Mouse (Mus musculus) limb, embryonic 14.5 days (tissue): ENCODE measurements around the gene Myl6. TPM values are rescaled to one million over a fixed set of nuclear protein-coding genes. Genes with fewer than 3 reads are reported as not detected.

Experiments used
- ATAC-seq: fragments of 200-750 bp; cut with Nextera tagmentation; 2 replicates; pipeline ENCODE4 v1.8.0; 2017; ENCODE audit warnings: low read depth, moderate number of reproducible peaks, moderate TSS enrichment; ENCODE audit not compliant: low FRiP score
- DNase-seq: peaks from one replicate; pipeline ENCODE4 v3.0.0-alpha.2; 2015; ENCODE audit warnings: low spot score
- H3K27ac ChIP-seq: fragments of 300-500 bp; sonication (generic); replicated peaks from 2 replicates; pipeline ENCODE4 v1.5.1; 2014; ENCODE audit warnings: low read depth, mild to moderate bottlenecking, low read length, moderate library complexity, mixed read lengths
- H3K27me3 ChIP-seq: fragments of 300-500 bp; sonication (generic); 2 replicates; pipeline ENCODE4 v1.6.1; 2014; ENCODE audit warnings: low read length, mixed read lengths; ENCODE audit not compliant: control insufficient read depth, insufficient read depth
- H3K36me3 ChIP-seq: fragments of 300-500 bp; sonication (generic); 2 replicates; pipeline ENCODE4 v1.6.1; 2014; ENCODE audit warnings: mild to moderate bottlenecking, low read length, moderate library complexity, mixed read lengths; ENCODE audit not compliant: control insufficient read depth, insufficient read depth
- H3K4me1 ChIP-seq: fragments of 300-500 bp; sonication (generic); 2 replicates; pipeline ENCODE4 v1.6.1; 2014; ENCODE audit warnings: antibody characterized with exemption, low read length, mixed read lengths; ENCODE audit not compliant: control insufficient read depth, insufficient read depth
- H3K4me2 ChIP-seq: fragments of 300-500 bp; sonication (generic); replicated peaks from 2 replicates; pipeline ENCODE4 v1.6.1; 2014; ENCODE audit warnings: low read depth, mild to moderate bottlenecking, low read length, moderate library complexity; ENCODE audit not compliant: severe bottlenecking
- H3K4me3 ChIP-seq: fragments of 300-500 bp; sonication (generic); replicated peaks from 2 replicates; pipeline ENCODE4 v1.5.1; 2014; ENCODE audit warnings: low read length
- H3K9ac ChIP-seq: fragments of 300-500 bp; sonication (generic); 2 replicates; pipeline ENCODE4 v1.6.1; 2014; ENCODE audit warnings: mild to moderate bottlenecking, low read depth, low read length, moderate library complexity; ENCODE audit not compliant: severe bottlenecking
- H3K9me3 ChIP-seq: fragments of 300-500 bp; sonication (generic); 2 replicates; pipeline ENCODE4 v1.6.1; 2016; ENCODE audit warnings: low read length; ENCODE audit not compliant: control insufficient read depth
- POLR2A ChIP-seq: fragments of 200-500 bp; IDR thresholded peaks from 2 replicates; pipeline ENCODE4 v1.8.0; 2012; ENCODE audit warnings: inconsistent platforms, mild to moderate bottlenecking, moderate library complexity, borderline replicate concordance; ENCODE audit not compliant: insufficient read depth, insufficient read length; ENCODE audit errors: extremely low read depth
- WGBS: fragments of 180-500 bp; shearing (Covaris S2); extraction: QIAGEN DNeasy Blood & Tissue Kit; methylation state at CpG from one replicate; pipeline ENCODE4 v1.1.7; 2014; 5-methylcytosine and 5-hydroxymethylcytosine counted together
- polyA plus RNA-seq, 2 experiments: library from polyadenylated mRNA; depleted of rRNA in 1 of 2; stranded (reverse) in 1 of 2; unstranded in 1 of 2; fragments of >200 nt; fragmentation: Nextera tagmentation in 1 of 2; extraction: Ambion mirVana in 1 of 2; gene quantifications; 2 replicates each; pipeline versions ENCODE4 v1.2.1 to v1.2.3; 2012 to 2014

Myl6 gene
- polyA plus RNA-seq, 2 experiments: 1,105 to 1,623 TPM

DNA sequence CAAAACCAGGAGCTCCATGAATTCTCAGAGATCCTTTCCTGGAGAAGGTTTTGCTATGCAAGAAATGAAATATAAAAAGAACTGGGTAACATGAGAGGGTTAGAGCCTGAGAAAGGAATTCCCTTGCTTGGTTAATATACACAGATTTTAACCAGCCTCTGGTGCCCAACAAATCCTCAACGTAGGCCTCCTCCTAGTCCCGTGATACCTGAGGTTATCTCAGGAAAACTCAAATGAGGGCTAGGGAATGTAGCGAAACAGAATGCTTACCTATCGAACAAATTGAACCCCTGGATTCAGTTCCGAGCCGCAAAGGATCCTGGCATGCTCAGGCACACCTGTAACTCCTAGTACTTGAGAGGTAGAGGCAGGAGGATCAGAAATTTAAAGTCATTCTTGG is 36.3 kb downstream of the Myl6 start:
- WGBS: 79% methylated on average over 6 of the region's 6 CpGs
- no peak for TF ChIP-seq POLR2A
- H3K36me3 ChIP-seq: peaks cover 15% of the 10 kb centered on the region
- no peaks in the 10 kb centered on the region for H3K9me3 ChIP-seq
- H3K27me3 ChIP-seq: no peaks in the 10 kb centered on the region
- no peak overlapping the region for H3K9ac ChIP-seq
- no peak overlapping the region for H3K4me2 ChIP-seq
- no peak overlapping the region for H3K4me3 ChIP-seq
- ATAC-seq (no peak), DNase-seq (no peak)
- no peak overlapping the region for H3K27ac ChIP-seq
- peaks cover 10% of the 10 kb centered on the region for H3K4me1 ChIP-seq

DNA sequence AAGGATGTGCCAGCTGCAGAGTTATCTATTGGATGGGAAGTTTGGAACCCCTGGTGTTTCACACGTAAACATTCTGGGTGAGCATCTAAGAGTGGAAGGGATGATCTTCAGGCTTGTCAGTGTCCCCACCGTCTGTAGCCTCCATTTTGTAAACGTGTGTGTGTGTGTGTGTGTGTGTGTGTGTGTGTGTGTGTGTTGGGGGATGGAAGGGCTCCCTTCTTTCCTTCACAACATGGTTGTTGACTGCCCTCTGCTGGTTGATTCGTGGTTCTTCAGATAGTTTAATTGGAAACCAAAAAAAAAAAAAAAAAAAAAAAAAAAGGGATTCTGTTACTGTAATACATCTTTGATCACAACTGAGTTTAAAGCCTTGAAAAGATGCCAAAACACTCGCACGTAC is 38.7 kb downstream of the Myl6 start:
- WGBS: 5% methylated on average over 6 of the region's 6 CpGs
- Histone ChIP-seq H3K4me1 (no peaks in the 10 kb centered on the region), H3K9ac (no peak overlapping the region), H3K27me3 (no peaks in the 10 kb centered on the region), H3K9me3 (no peaks in the 10 kb centered on the region), H3K4me2 (peak overlapping the region; percentile 41), H3K36me3 (no peaks in the 10 kb centered on the region), H3K27ac (no peak overlapping the region), H3K4me3 (no peak overlapping the region)
- no peak for TF ChIP-seq POLR2A
- DNase-seq (peak; percentile 94), ATAC-seq (no peak)

DNA sequence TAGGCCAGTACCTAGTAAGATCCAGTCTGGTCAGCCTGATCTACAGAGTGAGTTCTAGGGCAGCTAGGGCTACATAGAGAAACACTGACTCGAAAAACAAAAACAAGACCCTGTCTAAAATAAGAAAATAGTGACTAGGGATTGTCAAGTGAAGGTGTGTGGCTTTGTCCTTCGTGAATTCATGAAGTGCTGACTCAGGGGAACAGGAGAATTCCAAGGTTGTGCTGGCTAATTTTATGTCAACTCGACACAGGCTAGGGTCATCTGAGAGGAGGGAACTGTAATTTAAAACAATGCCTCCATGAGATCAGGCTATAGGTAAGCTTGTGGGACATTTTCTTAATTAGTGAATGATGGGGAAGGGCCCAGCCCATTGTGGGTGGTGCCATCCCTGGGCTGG is 39.5 kb downstream of the Myl6 start:
- no peak for ATAC-seq
- H3K27me3 ChIP-seq: no peaks in the 10 kb centered on the region
- H3K27ac ChIP-seq: no peak overlapping the region
- no peak overlapping the region for H3K4me3 ChIP-seq
- H3K36me3 ChIP-seq: no peaks in the 10 kb centered on the region
- no peak for DNase-seq
- no peaks in the 10 kb centered on the region for H3K9me3 ChIP-seq
- no peaks in the 10 kb centered on the region for H3K4me1 ChIP-seq
- H3K4me2 ChIP-seq: no peak overlapping the region
- 81% methylated on average over 3 of the region's 3 CpGs for WGBS
- TF ChIP-seq POLR2A: no peak
- no peak overlapping the region for H3K9ac ChIP-seq

DNA sequence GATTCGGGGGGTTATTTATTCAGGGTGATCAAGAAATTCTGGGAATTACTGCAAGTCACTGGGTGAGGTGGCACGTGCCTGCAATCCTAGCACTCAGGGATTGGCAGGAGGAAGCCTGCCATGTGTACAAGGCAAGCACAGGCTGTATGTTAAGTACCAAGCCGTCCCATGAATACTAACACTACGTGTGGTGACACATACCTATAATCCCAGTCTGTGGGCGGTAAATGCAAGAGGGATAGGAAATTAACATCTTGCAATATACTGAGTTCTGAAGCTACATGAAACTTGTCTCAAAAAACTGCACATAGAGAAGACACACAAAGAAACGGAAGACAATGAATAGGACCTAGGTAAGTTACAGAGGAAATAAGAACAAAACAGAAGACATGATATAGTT is 42.9 kb downstream of the Myl6 start:
- Histone ChIP-seq H3K4me3 (no peak overlapping the region), H3K27ac (no peak overlapping the region), H3K4me2 (no peak overlapping the region), H3K27me3 (no peaks in the 10 kb centered on the region), H3K9me3 (no peaks in the 10 kb centered on the region), H3K4me1 (no peaks in the 10 kb centered on the region), H3K9ac (no peak overlapping the region), H3K36me3 (no peaks in the 10 kb centered on the region)
- ATAC-seq (no peak), DNase-seq (no peak)
- 79% methylated on average over 6 of the region's 6 CpGs for WGBS
- no peak for TF ChIP-seq POLR2A

DNA sequence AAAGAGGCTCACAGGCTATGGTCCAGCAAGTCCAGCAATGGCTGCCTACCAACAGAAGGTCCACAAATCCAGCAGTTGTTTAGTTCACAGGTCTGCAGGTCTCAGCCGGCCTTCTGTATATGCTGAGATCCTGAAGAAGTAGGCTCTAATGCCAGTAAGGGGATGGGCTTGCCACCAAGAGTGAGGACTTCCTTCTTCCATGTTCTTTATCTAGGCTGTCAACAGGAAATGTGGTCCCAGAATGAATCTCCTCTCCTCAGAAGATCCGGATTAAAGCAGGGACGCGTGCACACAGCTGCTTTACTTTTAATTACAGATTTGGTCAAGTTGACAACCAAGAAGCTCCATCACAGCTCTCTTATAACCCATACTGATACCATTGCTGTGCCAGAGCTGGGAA is 48.5 kb downstream of the Myl6 start:
- Histone ChIP-seq H3K36me3 (peaks cover 21% of the 10 kb centered on the region), H3K27ac (no peak overlapping the region), H3K4me3 (no peak overlapping the region), H3K4me1 (no peaks in the 10 kb centered on the region), H3K9me3 (no peaks in the 10 kb centered on the region), H3K4me2 (no peak overlapping the region), H3K9ac (no peak overlapping the region), H3K27me3 (no peaks in the 10 kb centered on the region)
- DNase-seq: no peak
- TF ChIP-seq POLR2A: no peak
- no peak for ATAC-seq
- 89% methylated on average over 4 of the region's 4 CpGs for WGBS

DNA sequence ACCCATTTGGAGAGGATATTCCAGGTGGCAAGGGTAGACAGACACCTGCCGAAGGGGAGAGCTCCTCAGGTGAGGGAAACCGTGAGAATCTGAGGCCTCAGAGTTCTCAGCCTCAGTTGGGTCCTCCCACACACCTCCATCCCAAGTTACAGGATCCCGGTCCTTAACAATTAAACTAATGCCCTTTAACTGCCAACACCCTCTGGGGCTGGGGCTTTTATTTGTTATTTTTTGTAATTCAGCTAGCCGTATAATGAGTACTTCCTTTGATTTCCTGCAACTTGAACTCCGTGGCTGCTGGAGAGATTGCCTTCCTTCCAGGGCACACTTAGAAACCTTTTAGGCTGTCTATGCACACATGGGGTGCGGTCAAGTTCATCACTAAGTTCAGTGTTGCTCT is 49.6 kb downstream of the Myl6 start:
- Histone ChIP-seq H3K4me2 (no peak overlapping the region), H3K27ac (no peak overlapping the region), H3K9ac (no peak overlapping the region), H3K36me3 (peaks cover 31% of the 10 kb centered on the region), H3K4me3 (no peak overlapping the region), H3K4me1 (no peaks in the 10 kb centered on the region), H3K27me3 (no peaks in the 10 kb centered on the region), H3K9me3 (no peaks in the 10 kb centered on the region)
- no peak for DNase-seq
- WGBS: 61% methylated on average over 6 of the region's 6 CpGs
- ATAC-seq: no peak
- no peak for TF ChIP-seq POLR2A
